Mouse (Mus musculus) brown adipose tissue, adult 24 weeks (tissue): ENCODE results near the gene Wfdc11. TPM values are rescaled to one million over a fixed set of nuclear protein-coding genes. Genes with fewer than 3 reads are reported as not detected.
"Not testable (repeated sequence)": the region's sequence is repeated elsewhere in the genome, so short reads cannot be mapped to it uniquely, and the experiment has no call there.

Experiments used
- H3K27ac ChIP-seq: fragments of 200-500 bp; replicated peaks from 2 replicates; pipeline ENCODE4 v1.5.1; 2012; ENCODE audit warnings: low read depth, mild to moderate bottlenecking, low read length
- H3K4me1 ChIP-seq: fragments of 200-500 bp; 2 replicates; pipeline ENCODE4 v1.6.1; 2012; ENCODE audit warnings: low read length, mixed read lengths; ENCODE audit not compliant: control insufficient read depth, insufficient read depth, insufficient read length
- H3K4me3 ChIP-seq: fragments of 200-500 bp; 2 replicates; pipeline ENCODE4 v1.5.1; 2012; ENCODE audit warnings: low read depth, mild to moderate bottlenecking, low read length, moderate library complexity; ENCODE audit not compliant: insufficient read depth
- polyA plus RNA-seq: library from polyadenylated mRNA; stranded (reverse); fragments of >200 nt; gene quantifications from 2 replicates; pipeline ENCODE4 v1.2.4, GENCODE M21; 2012; ENCODE audit not compliant: missing spikeins, insufficient read depth, insufficient read length

The Wfdc11 gene
- polyA plus RNA-seq: not detected in 2 replicates

GRCm38 (mm10) chr2:164673987-164674386 is at the start of gene Wfdc11:
Gene Wfdc11, minus strand, starts transcription at chr2:164674087.
- Histone ChIP-seq H3K27ac (no peak within 1 kb of the TSS), H3K4me3 (no peak within 1 kb of the TSS), H3K4me1 (no peaks in the 10 kb centered on the region)

GRCm38 (mm10) chr2:164723276-164723675 is 49.4 kb upstream of the Wfdc11 start:
- Histone ChIP-seq H3K4me3 (no peak overlapping the region), H3K27ac (no peak overlapping the region), H3K4me1 (no peaks in the 10 kb centered on the region)

GRCm38 (mm10) chr2:164716194-164716786 is 42.4 kb upstream of the Wfdc11 start:
- not testable (repeated sequence) for H3K4me1 ChIP-seq, H3K27ac ChIP-seq, H3K4me3 ChIP-seq

GRCm38 (mm10) chr2:164715005-164715404 is 41.1 kb upstream of the Wfdc11 start, which contains the start of gene Spint5:
Gene Spint5, plus strand, starts transcription at chr2:164715305.
- H3K27ac ChIP-seq: no peak within 1 kb of the TSS

GRCm38 (mm10) chr2:164705991-164706390 is 32.1 kb upstream of the Wfdc11 start:
- Histone ChIP-seq H3K4me1 (no peaks in the 10 kb centered on the region), H3K27ac (no peak overlapping the region), H3K4me3 (no peak overlapping the region)

More at GRCm38 (mm10) chr2:164715005-164715404, 41.1 kb upstream of the Wfdc11 start, which contains the start of gene Spint5:
- no peak within 1 kb of the TSS for H3K4me3 ChIP-seq
- no peaks in the 10 kb centered on the region for H3K4me1 ChIP-seq

- Histone ChIP-seq H3K4me1 (no peaks in the 10 kb centered on the region), H3K27ac (no peak overlapping the region)
Observed at GRCm38 (mm10) chr2:164705328-164705727, 31.4 kb upstream of the Wfdc11 start.

GRCm38 (mm10) chr2:164704235-164704634 is 30.3 kb upstream of the Wfdc11 start:
- H3K27ac ChIP-seq: no peak overlapping the region
- no peaks in the 10 kb centered on the region for H3K4me1 ChIP-seq
- H3K4me3 ChIP-seq: no peak overlapping the region

More at GRCm38 (mm10) chr2:164705328-164705727, 31.4 kb upstream of the Wfdc11 start:
- no peak overlapping the region for H3K4me3 ChIP-seq

- no peak overlapping the region for H3K27ac ChIP-seq
- H3K4me1 ChIP-seq: no peaks in the 10 kb centered on the region
- H3K4me3 ChIP-seq: no peak overlapping the region
Observed at GRCm38 (mm10) chr2:164701761-164702160, 27.9 kb upstream of the Wfdc11 start.

GRCm38 (mm10) chr2:164700959-164701358 is 27.1 kb upstream of the Wfdc11 start:
- H3K27ac ChIP-seq: no peak overlapping the region
- H3K4me1 ChIP-seq: no peaks in the 10 kb centered on the region
- H3K4me3 ChIP-seq: no peak overlapping the region

GRCm38 (mm10) chr2:164698201-164698600 is 24.3 kb upstream of the Wfdc11 start, which contains the start of gene Spint4:
Gene Spint4, plus strand, starts transcription at chr2:164698501.
- Histone ChIP-seq H3K4me1 (no peaks in the 10 kb centered on the region), H3K4me3 (no peak within 1 kb of the TSS), H3K27ac (no peak within 1 kb of the TSS)

GRCm38 (mm10) chr2:164684807-164685206 is 10.9 kb upstream of the Wfdc11 start, which contains the start of gene Wfdc13:
Gene Wfdc13, plus strand, starts transcription at chr2:164685107.
- H3K27ac ChIP-seq: no peak within 1 kb of the TSS
- no peaks in the 10 kb centered on the region for H3K4me1 ChIP-seq
- H3K4me3 ChIP-seq: no peak within 1 kb of the TSS

GRCm38 (mm10) chr2:164679906-164680305 is 6.0 kb upstream of the Wfdc11 start:
- H3K4me3 ChIP-seq: no peak overlapping the region
- H3K4me1 ChIP-seq: no peaks in the 10 kb centered on the region
- no peak overlapping the region for H3K27ac ChIP-seq

- Histone ChIP-seq H3K4me3 (peak overlapping the region; percentile 42; the same call in 1 of the 2 replicates), H3K27ac (no peak overlapping the region), H3K4me1 (no peaks in the 10 kb centered on the region)
Observed at GRCm38 (mm10) chr2:164678848-164679625, 5.2 kb upstream of the Wfdc11 start.

GRCm38 (mm10) chr2:164676916-164677685 is 3.2 kb upstream of the Wfdc11 start:
- H3K27ac ChIP-seq: no peak overlapping the region
- no peaks in the 10 kb centered on the region for H3K4me1 ChIP-seq
- no peak overlapping the region for H3K4me3 ChIP-seq

GRCm38 (mm10) chr2:164676103-164676502 is 2.2 kb upstream of the Wfdc11 start:
- no peak overlapping the region for H3K4me3 ChIP-seq
- no peaks in the 10 kb centered on the region for H3K4me1 ChIP-seq
- H3K27ac ChIP-seq: no peak overlapping the region
